Mouse (Mus musculus) embryonic fibroblast, embryonic 13.5 days (primary cell): ENCODE data around the gene Pdcd1lg2.

Experiments
- CTCF ChIP-seq: IDR thresholded peaks from 2 replicates; pipeline ENCODE4 v1.5.1; 2011; ENCODE audit warnings: mild to moderate bottlenecking, control low read depth, low read length, moderate library complexity, borderline replicate concordance; ENCODE audit not compliant: insufficient read depth
- POLR2A ChIP-seq: IDR thresholded peaks from 2 replicates; pipeline ENCODE4 v1.6.1; 2011; ENCODE audit warnings: low read depth, mild to moderate bottlenecking, control low read depth, low read length, moderate library complexity

- TF ChIP-seq POLR2A: no peak
- no peak for TF ChIP-seq CTCF
Observed at GRCm38 (mm10) chr19:29488073-29488390, 77.3 kb downstream of the Pdcd1lg2 start.
